Mouse (Mus musculus) yolk sac, embryonic 10.5 days (tissue): ENCODE results near the gene Tmem185a.
"Not testable (repeated sequence)": the region's sequence is repeated elsewhere in the genome, so short reads cannot be mapped to it uniquely, and the experiment has no call there.

Source experiments
- DNase-seq: peaks from one replicate; pipeline ENCODE4 v3.0.0-alpha.2; 2017; ENCODE audit warnings: low spot score

Gene Tmem185a

GRCm38 (mm10) chrX:70476792-70477776, at the start of gene Tmem185a:
Gene Tmem185a (minus strand): TSS chrX:70477180.
- peak; percentile 76 for DNase-seq

DNA sequence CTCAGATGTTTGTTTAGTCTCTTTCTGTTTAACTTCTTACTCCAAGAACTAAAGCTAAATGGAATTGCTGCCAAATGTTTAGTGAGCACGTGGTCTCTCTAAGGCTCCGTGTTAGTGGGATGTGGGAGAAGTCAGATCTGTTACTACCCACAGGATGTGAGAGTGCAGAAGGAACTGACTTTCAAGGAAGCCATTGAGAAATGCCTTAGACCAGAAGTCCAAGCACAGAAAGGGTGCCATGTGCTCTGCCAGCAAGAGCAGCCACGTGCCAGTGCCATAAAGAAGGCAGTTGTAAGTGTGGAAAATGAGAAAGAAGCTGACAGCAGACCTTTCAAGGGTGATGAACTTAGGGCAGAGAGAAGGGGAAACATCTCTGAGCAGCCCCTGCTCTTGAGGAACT, 37.4 kb upstream of the Tmem185a start:
- DNase-seq = not testable (repeated sequence)

DNA sequence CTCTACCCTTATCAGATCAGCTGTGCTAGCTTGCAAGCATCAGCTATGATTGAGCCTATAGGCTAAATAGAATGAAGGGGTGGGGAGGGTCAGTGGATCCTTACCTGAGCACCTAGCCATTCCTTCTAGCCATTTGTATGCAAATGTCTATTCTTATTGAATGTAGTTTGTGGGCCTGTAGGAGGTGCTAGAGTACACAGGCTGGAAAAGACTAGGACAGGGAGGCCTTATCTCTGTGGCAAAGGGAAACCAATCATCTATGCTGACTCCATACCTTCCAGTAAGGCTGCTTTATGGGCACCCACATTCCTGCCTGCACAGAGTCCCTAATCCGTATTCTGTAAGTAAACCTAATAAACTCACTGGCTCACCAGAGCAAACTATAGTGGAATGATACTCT, 10.3 kb upstream of the Tmem185a start:
- DNase-seq = not testable (repeated sequence)

- DNase-seq = no peak
Observed at GRCm38 (mm10) chrX:70482154-70482553, 5.2 kb upstream of the Tmem185a start.

- no peak for DNase-seq
Observed at GRCm38 (mm10) chrX:70478701-70479100, 1.7 kb upstream of the Tmem185a start.

GRCm38 (mm10) chrX:70475215-70475765, 1.7 kb downstream of the Tmem185a start:
- no peak for DNase-seq

DNA sequence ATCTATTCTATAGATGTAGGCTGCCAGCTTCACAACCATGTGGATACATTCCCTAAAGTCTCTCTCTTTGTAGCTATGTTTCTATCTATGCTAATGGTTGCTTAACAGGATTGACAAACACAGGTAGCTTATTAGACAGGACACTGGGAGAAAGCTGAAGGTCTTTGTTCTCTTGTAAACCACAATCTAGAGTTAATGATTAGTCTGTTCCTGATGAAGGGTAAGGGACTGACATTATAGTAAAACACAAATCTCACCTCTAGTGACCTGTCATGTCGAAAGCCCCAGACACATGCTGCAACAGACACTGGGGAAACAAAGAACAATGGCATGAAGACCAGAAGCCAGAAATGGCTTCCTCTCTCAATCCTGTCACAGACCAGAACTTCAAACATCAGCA, 10.1 kb downstream of the Tmem185a start:
- no peak for DNase-seq

GRCm38 (mm10) chrX:70465489-70465888, 11.5 kb downstream of the Tmem185a start:
- no peak for DNase-seq

DNA sequence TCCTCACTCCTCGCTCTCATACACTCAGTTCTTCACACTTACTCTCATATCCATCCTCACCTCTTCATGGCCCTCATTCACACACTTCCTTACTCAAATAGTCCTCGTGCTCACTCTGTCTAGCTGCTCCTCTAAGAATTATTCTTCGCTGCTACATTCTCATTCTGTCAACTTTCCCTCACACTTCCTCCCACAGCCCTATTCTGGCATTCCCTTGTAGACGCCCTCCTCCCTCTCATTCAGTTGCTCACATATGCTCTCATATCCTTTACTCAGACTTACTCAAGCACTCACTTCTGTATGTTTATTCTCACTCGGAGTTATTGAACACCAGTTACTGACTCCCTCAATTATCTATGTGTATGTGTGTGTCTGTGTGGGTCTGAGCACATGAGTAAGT, 13.4 kb downstream of the Tmem185a start:
- DNase-seq = no peak

- DNase-seq = not testable (repeated sequence)
Observed at GRCm38 (mm10) chrX:70452359-70452758, 24.6 kb downstream of the Tmem185a start.

GRCm38 (mm10) chrX:70425473-70425872, 51.5 kb downstream of the Tmem185a start:
- not testable (repeated sequence) for DNase-seq
